Mouse (Mus musculus): ENCODE measurements around the gene Fthl17a. TPM values are rescaled to one million over a fixed set of nuclear protein-coding genes. Genes with fewer than 3 reads are reported as not detected.

Gene Fthl17a
- not detected for total RNA-seq (2021)

- intact Hi-C loops (cut with DNase I): no loop called here
- no peak for DNase-seq (ENCODE audit: low spot score)
Observed at GRCm38 (mm10) chrX:85249379-85249778, at the start of gene Fthl17a. Gene Fthl17a (plus strand): TSS chrX:85249679.

GRCm38 (mm10) chrX:85207001-85207400 lies 42.5 kb upstream of the Fthl17a start:
- DNase-seq (ENCODE audit: low spot score): no peak
- intact Hi-C loops (cut with DNase I): no loop called here

GRCm38 (mm10) chrX:85226883-85227282 lies 22.6 kb upstream of the Fthl17a start:
- intact Hi-C loops (cut with DNase I): no loop called here
- no peak for DNase-seq (ENCODE audit: low spot score)

- intact Hi-C loops (cut with DNase I): no loop called here
- no peak for DNase-seq (ENCODE audit: low spot score)
Observed at GRCm38 (mm10) chrX:85271821-85272220, 22.3 kb downstream of the Fthl17a start.

- no peak for DNase-seq (ENCODE audit: low spot score)
- intact Hi-C loops (cut with DNase I): no loop called here
Observed at GRCm38 (mm10) chrX:85272296-85272695, 22.8 kb downstream of the Fthl17a start.

- intact Hi-C loops (cut with DNase I): no loop called here
- no peak for DNase-seq (ENCODE audit: low spot score)
Observed at GRCm38 (mm10) chrX:85289846-85290245, 40.4 kb downstream of the Fthl17a start.

GRCm38 (mm10) chrX:85292781-85293180 lies 43.3 kb downstream of the Fthl17a start:
- no peak for DNase-seq (ENCODE audit: low spot score)
- intact Hi-C loops (cut with DNase I): no loop called here

- no peak for DNase-seq (ENCODE audit: low spot score)
- intact Hi-C loops (cut with DNase I): no loop called here
Observed at GRCm38 (mm10) chrX:85294001-85294400, 44.5 kb downstream of the Fthl17a start.

- intact Hi-C loops (cut with DNase I): no loop called here
- DNase-seq (ENCODE audit: low spot score): no peak
Observed at GRCm38 (mm10) chrX:85304674-85305073, 55.2 kb downstream of the Fthl17a start.

- intact Hi-C loops (cut with DNase I): loop anchor here (5.0 to 10.0 kb wide), 2 partner anchors 311 to 724 kb away; no protein-coding TSS in a partner anchor
- no peak for DNase-seq (ENCODE audit: low spot score)
Observed at GRCm38 (mm10) chrX:85318576-85318975, 69.1 kb downstream of the Fthl17a start.

GRCm38 (mm10) chrX:85319193-85319592 lies 69.7 kb downstream of the Fthl17a start:
- DNase-seq (ENCODE audit: low spot score): no peak
- intact Hi-C loops (cut with DNase I): loop anchor here (5.0 to 10.0 kb wide), 2 partner anchors 312 to 724 kb away; no protein-coding TSS in a partner anchor
